Mouse (Mus musculus) heart, postnatal 0 days (tissue): Measurements from ENCODE around the gene Tenm2.

Source experiments
- CTCF ChIP-seq: IDR thresholded peaks from 2 replicates; pipeline ENCODE4 v1.5.1; 2016; ENCODE audit warnings: antibody characterized with exemption, control low read depth, low read depth
- EP300 ChIP-seq: IDR thresholded peaks from 2 replicates; pipeline ENCODE4 v1.6.1; 2016; ENCODE audit warnings: antibody characterized with exemption, low read depth

DNA sequence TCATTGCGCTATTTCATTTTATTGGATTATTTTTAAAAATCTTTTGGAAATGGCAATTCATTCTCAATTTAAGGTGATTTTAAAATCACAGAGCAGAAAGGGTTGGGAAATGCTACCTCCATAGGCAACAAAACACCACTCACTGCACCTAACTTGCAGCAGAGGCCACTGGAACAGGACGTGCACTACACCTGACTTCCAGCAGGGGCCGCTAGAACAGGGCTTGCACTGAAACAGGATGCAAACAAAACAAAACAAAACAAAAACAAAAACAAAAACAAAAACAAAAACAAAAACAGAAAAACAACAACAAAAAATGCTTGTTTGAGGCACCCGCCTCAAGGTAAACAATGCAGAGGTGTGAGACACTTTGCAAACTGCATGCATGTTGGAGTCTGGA lies 324.4 kb downstream of the Tenm2 start:
- TF ChIP-seq CTCF (peak; percentile 44), EP300 (no peak)
